Mouse (Mus musculus) monocyte, adult 2 months (primary cell): ENCODE results near the gene 4930404N11Rik.

Experiments
- DNase-seq, 2 experiments: peaks; one replicate each; pipeline ENCODE4 v3.0.0; 2022; ENCODE audit warnings: low spot score in 2 of 2, low read depth in 1 of 2

The 4930404N11Rik gene

DNA sequence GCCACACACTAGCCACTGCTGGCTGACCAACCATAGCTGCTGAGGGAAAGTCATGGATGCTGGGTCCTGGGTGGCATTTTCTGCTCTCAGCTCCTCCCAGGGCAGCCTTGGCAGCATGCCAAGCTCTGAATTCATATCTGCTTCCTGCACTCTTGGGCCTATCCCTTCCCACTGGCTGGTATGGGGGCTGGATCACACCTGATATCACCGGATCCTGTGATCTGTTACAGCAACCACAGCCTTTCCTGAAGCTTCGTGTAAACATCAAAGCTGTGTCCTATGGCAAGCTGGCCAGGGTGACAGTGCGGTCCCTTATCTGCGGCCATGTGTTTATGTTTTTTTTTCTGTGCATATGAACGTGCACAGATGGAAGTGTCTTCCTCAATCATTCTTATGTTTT lies 16.4 kb upstream of the 4930404N11Rik start:
- no peak for DNase-seq

DNA sequence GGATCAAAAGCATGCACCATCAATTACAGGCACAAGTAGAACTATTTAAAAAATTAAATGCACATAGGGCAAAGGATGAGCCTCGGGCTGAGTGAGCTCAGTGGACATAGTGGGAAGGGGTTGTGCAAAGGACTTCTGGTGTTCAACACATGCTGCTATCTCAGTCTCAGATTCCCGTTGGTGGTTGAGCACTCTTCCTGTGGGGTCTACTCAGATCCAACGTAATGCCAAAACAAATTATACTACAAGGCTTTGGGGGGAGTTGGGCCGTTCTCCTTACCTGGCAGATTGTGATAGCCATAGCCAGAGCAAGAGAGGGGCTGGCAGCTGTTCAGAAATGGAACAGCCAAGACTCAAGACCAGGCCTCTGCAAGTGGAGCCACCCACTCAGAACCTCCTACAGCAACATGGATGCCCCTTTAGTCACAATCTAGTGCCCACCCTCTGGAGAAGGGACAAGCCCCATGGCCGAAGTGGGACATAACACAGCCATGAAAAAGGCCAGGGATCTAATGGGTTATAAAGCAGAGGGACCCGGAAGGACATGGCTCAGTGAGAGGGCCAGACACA lies 14.3 kb upstream of the 4930404N11Rik start:
- DNase-seq = no peak

DNA sequence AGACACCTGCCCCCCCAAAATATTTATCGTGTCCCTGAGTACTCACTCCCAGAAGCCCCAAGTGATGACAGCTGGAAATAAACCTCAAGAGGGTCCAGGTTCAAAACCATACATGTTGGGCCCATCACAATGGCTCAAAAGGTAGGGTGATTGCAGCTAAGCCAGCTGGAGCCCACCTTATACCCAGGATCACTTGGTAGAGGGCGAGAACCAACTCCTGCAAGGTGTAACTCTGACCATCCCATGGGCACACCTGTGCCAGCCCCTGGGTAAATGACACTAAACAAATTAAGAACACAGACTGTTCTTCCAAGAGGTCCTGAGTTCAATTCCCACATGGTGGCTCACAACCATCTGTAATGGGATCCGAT lies 13.6 kb upstream of the 4930404N11Rik start:
- DNase-seq = no peak

DNA sequence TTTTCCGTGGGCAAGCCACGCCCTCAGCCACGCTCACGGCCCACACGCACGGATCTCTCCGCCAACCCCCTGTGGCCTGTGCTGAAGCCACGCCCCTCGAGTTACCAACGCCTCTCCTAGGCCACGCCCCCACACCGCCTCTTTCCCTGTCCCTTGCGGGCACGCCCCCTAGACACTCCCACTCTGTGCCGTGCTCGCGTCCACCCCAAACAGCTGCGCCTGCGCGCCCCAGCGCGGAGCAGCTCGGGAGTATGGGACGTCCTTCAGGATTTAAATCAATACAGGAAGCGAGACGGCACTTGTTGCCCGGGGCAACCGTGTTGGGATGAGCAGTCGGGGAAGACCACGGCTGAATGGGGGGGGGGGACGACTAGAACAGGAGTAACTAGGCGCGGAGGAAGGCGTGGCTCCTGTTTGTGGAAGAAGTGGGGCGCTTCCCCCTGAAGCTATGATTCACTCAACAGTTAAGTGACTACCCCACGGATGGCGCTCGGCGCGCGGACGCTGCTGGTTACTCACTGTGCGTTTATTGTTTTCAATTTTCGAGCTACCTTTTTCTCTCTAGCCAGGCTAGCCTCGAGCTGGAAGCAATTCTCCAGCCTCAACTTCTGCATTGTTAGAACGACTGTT lies 13.1 kb upstream of the 4930404N11Rik start:
- peak; percentile 100 for DNase-seq

DNA sequence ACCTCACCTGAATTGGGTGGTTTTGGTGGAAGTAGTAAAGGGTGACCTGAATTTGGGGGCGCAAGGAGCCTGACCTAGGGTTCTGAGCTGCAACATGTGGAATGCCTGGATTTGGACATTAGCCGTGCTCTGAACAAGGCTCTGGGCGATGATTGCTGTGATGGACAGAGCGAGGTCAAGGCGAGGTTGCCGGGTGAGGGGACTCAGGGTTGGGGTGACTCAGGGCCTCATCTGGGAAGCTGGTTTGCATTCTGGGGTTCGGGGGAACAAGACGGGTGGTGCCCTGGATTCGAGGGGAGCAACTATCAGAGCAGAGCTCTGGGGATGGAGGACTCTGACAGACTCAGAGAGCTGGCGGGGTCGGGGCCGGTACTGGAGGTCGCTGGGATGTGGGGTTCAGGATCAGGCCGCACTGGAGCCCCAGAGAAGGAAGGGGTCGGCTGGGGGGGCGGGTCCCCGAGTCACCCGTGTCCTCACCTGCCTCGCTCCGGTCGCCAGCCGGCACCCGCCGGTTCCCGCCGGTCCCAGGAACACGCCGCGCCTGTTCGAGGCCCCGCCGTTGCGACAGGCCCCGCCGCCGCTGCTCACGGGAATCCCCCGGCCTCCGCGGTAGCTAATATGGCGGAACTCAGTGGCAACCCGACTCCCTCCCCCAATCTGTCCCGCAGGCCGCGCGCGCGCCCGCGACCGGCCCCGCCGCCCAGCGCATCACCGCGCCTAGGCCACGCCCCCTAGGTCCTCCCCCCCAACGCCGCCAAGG lies 12.4 kb upstream of the 4930404N11Rik start, which contains the start of gene Fzr1:
Gene Fzr1, minus strand, starts transcription at position 724 of the 760 bp plus-strand sequence.
- no peak for DNase-seq

DNA sequence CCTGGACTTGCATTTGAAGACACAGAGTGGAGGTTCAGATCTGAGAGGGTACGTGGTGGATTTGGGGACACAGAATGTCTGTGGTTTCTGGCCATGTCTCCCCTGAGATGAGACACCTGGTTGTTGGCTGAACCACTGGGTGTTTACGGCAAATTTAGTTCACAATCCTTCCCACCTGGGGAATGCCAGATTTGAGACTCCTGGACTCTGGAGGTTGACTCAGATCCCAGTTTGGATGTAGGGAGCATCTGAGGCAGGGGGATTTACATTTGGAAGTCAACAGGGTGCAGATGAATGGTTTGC lies 11.7 kb upstream of the 4930404N11Rik start:
- DNase-seq = no peak

DNA sequence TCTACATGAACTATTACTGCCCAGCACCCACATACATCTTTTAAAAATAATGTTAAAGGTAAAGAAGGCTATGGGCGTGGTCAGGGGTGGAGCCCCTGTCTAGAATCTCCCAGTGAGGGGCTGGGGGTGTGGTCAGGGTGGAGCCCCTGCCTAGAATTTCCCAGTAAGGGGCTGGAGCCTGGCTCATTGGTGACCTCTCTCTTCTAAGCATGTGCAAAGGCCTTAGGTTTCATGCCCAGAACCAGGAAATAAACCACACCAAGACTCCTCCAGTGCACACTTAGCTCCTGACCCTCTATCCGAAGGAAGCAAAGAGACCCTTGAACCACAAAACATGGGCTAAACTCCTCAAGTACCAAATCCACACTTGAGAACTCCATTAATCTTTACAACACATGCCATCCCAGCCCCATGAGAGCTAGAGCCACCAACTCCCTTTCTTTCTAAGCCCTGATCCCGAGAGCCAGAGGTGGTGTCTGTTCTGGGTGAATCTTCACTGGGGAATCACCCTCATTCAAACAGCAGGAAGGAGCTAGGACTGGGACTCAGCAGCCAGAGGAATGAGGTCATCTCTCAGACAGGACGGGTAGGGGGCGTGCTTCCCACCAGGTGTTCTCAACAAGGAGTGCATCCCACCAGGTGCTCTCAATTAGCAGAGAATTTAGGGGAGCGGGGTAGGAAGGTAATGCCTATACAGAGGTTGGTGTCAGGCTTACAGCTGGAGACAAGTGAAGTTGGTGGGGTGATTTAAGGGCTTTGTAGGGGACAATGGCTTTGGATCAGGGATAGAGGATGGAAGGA lies 11.1 kb upstream of the 4930404N11Rik start:
- DNase-seq = no peak

DNA sequence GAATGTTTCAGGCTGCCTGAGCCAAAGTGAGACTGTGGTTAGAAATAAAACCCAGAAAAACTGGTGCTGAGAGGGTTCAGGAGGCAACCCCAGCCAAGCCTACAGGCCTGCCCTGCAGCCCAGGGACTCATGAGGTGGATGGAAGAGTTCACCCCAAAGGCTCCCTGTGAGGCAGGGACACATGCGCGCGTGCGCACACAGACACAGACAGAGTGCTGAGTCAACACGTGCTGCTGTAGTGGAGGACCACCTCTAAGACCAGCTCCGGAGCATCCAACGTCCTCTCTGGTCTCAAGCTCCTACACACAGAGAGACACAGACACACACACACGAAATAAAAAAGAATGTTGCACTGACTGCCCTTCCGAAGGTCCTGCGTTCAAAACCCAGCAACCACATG lies 9.7 kb upstream of the 4930404N11Rik start:
- no peak for DNase-seq

DNA sequence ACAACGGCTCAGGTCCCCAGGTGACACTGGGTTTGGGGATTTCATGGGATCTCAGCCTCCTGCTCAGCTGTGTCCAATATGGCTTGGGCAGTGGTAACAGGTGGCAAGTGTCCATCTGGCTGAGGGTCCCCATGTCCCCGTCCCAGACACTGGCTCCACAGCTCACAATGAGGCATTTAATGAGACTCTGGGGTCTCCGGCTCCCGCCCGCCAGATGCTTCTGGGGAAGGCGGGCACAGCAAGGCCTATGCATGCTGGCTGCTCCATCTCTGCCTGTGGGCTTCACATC lies 1.5 kb upstream of the 4930404N11Rik start:
- no peak for DNase-seq

DNA sequence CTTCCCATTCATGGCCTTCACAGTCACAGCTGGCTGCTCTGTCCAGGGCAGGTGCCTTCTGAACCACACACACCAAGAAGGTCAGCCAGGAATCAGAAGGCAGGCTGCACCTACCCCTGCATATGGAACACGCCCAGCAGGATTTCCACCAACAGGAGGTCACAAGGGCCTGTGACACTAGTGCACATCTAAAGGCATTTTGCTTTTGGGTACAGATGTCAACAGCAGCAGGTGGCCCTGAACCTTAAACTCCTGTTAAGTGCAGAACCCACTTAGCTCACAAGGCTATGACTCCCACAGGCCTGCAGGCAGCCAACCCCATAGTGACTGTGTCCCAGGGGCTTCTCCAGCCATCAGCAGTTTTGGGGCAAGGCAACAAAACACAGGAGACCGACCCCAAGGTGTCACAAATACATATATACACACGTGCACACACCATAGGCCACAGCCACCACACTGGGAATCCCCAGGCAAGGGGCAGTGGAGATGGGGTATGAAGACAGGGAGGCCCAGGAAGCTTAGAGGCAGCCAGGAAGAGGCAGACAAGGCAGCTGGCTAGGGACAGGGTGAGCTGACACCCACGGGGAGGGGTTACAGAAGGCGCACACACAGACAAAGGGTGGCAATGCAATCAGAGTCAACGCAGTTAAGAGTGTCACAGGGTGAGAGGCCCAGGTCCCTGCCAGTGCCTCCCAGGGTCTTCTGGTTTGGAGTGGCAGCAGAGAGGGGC lies 1.0 kb upstream of the 4930404N11Rik start:
- DNase-seq = no peak

DNA sequence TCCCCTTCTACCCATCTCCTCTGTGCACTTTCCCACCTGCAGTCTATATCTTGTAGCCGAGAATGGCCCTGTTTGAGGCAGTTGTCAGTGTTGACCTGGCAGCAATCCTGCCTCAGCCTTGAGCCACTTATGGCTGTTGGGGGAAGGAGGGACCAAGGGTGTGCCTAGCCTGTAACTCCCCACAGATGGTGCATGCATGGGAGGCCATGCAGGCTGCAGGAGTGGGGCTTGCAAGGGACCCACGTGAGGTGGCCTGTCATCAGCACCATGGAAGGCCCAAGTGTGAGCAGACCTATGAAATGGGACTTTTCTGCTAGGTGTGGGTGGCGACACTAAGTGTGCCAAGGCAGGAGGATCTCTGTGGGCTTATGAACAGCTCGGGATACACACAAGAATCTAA lies 543 bp downstream of the 4930404N11Rik start:
- DNase-seq = no peak

DNA sequence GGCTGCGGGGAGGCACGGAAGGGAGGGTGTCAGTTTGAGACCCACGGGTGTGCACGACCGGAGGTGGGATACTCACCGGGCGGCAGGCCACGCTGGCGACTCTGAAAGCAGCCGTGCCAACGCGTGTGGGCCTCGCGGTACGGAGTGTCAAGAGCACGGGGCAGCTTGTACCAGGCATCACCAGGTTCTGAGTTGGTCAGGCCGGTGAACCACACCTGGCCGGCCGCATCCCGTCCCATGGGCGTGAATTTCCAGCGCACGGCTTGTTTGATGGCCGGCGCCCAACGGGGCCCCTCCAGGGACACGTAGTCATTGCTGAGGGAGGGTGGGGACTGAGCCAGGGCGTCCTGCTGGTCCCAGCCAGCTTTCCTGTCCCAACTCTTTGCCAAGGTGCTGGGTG lies 950 bp downstream of the 4930404N11Rik start:
- no peak for DNase-seq

DNA sequence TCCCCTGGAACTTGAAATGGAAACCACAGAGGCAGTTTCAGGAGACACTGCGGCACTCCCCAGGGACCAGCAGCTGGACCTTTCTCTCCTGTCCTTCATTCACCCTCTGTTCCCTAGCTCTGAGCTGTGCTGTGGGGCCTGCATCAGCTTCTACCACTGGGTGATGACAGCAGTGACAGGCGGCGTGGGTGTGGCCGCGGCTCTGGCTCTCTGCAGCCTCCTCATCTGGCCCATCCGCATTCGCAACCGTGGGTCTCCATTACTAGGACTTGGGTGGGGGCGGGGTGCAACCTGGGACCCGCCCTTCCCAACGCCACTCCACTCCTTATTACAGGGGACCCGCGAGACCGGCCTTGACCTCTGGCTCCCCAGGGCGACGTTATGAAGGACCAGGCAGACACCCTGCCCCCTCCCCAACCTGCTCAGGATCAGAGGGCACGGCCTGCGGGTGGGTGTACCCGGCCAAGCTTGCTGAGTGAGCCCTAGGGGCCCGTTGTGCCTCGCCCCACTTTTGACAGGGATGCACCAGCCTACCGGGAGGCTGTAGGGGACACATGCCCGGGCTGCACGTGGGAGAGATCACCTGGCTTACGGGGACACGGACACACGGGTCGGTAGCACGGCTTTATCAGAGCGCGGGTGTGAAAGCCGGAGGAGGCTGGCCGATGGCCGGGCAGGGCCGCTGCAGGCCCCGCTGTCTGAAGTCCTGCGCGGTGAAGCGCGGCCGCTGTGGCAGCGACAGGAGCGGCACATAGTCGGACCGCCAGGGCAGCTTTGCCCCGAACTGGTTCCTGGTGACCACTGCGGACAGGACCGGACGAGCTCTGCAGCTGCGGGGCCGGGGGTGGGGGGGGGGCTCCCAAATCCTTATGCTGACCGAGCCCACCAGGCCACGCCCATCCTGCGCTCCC lies 1.9 kb downstream of the 4930404N11Rik start:
- no peak for DNase-seq

DNA sequence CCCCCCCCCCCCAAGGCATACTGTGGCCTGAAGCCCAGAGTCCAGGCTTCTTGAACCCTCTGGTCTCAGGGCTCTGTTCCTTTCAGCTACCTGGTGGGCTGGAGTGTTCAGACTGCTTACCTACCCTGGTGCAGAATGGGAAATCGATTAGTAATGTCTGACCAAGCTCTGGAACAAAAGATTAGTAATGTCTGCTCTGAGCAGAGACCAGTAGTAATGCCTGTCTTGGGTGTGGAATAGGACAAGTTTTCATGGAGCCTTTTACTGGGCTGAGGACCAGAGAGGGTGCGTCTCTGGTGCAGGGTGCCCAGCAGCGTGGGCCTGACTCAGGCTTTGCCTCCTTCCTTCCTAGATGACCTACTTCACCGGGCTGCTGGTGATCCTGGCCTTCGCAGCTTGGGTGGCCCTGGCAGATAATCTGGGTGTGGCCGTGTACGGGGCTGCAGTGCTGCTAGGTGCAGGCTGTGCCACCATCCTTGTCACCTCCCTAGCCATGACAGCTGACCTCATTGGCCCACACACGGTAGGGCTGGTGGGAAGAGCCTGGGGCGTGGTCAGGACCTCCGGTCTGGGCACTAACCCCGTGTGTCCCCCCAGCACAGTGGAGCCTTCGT lies 3.2 kb downstream of the 4930404N11Rik start:
- no peak for DNase-seq

DNA sequence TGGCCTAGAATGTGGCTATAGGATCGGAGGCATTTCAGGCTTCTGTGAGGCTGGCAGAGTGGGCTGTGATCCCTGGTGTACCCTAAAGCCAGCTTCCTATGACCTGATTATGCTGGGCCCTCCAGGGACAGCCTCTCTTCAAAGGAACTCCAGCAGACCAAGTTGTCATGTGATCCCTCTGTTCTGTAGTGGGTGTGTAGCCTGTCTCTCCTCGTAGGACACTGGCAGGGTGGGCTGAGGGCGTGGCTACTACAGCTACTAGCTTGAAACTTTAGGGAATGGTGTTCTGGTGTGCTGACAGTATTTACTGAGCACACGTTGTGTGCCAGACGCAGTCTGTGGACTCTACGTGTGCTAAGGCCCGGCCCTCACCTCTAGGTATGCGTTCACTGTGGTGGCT lies 4.9 kb downstream of the 4930404N11Rik start:
- no peak for DNase-seq

DNA sequence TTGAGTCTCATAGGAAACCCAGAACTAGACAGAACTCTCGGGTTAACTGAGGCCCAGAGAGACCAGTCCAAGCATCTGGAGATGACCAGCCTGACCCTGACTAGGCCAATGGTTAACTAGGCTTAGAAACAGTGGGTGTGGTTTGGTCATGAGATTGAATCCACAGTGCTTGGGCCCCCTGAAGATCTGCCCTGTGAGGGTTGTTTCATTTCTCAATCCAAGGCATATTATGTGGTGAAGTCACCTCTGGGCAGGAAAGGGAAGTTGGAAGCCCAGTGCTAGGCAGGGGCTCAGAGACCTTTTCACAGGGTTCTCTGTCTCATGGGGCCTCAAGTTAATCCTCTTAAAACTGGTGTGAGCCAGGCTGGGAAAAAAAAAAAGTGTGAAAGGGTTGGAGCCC lies 6.8 kb downstream of the 4930404N11Rik start:
- peak in 1 of 2 experiments; percentile 48 for DNase-seq

DNA sequence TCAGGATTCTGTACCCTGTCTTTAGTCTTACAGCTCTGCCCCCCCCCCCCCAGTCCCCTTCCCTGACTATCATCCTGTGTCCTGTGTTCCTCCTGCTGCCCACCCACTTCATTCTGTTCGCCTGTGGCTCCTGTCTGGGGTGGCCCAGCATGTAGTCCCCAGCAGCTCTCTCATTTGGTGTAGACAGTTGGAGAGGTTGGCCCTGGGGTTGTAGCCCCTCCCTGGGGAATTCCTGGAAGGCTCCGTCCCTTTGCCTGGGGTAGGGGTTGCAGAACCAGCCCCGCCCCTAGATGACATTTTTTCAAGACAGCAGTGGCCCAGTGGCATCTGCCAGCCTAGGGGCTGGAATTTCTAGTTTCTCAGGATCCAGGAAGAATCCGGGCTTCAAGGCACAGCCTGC lies 7.4 kb downstream of the 4930404N11Rik start:
- DNase-seq = no peak

DNA sequence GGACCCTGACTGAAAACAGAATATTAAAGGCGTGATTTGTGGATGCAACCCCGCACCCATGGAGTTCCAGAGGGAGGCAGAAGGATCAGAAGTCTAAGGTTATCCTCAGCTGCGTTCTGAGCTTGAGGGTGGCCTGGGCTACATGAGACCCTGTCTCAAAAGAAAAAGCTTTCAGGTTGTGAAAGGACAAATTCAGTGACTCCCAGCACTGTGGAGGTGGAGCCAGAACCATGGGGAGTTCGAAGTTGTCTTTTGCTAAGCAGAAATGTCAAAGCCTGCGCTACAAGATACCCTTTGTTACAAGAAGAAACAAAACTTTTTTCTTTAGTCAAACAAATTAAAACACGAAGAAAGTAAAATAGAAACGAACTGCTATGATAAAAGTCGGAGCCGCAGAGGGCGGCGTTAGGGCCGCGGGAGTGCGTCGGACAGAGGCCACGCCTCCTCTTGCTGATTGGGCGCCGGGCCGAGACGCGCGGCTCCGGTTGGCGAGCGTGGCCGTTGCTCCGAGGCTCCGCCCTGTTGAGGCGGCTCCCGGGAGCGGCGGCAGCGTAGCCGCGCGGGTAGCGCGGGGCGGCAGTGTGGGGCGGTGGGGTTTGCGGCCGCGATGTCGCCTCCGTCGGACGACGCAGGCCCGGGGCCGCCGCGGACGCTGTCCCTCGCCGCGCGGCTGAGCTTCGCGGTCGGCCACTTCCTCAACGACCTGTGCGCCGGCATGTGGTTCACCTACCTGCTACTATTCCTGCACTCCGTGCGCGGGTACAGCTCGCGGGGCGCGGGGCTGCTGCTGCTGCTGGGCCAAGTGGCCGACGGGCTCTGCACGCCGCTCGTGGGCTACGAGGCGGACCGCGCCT lies 8.4 kb downstream of the 4930404N11Rik start, which contains the start of gene Mfsd12:
Gene Mfsd12, plus strand, starts transcription at position 501 of the 854 bp plus-strand sequence.
- peak; percentile 64 to 72 for DNase-seq
